Mouse (Mus musculus) heart, adult 2 months (tissue): ENCODE measurements at regions not wholly inside any gene's neighbourhood (a gene's known extent, or its start where the extent isn't known, plus 50 kb on each side); places are given as distances from the start of the nearest gene placed in this dataset.

Experiments used
- CTCF ChIP-seq: fragments of 200-600 bp; IDR thresholded peaks from 2 replicates; pipeline ENCODE4 v1.8.1; 2022; ENCODE audit warnings: antibody characterized with exemption, mild to moderate bottlenecking, moderate library complexity
- EP300 ChIP-seq: fragments of 200-500 bp; IDR thresholded peaks from 2 replicates; pipeline ENCODE4 v1.6.1; 2011; ENCODE audit warnings: low read depth, low read length, control low read depth; ENCODE audit not compliant: insufficient read depth
- POLR2A ChIP-seq: fragments of 200-500 bp; IDR thresholded peaks from 2 replicates; pipeline ENCODE4 v1.6.1; 2011; ENCODE audit warnings: mild to moderate bottlenecking, low read depth, low read length, control low read depth; ENCODE audit not compliant: insufficient read depth

DNA sequence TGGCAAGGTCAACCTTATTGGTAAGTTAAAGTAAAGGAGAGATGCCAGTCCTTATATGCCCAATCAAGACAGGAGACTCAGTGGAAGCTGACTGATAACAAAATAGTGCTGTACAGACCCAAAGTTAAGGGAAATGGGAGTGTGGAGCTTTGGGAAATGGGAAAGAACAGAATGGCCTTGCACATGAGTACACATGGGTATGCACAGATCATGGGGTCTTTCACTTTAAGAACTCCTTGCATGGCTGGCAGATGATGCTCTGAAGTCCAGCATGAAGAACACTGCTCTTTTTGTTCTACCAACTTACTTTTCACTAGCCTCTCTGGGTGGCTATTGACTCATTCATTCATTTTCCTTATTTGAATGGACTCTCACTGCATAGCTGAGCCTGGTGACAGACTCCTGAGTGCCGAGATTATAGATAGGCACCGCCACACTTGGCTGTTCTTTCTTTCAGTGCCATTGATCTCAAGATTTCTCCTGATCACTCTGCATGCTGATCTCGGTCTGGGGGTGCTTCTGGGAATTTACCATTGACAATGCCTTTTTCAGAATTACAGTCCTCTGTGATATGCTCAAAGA is 340.3 kb downstream of the Plod2 start:
- TF ChIP-seq POLR2A (no peak), CTCF (no peak), EP300 (no peak)
